Mouse (Mus musculus): ENCODE measurements around the gene Csmd2.

DNA sequence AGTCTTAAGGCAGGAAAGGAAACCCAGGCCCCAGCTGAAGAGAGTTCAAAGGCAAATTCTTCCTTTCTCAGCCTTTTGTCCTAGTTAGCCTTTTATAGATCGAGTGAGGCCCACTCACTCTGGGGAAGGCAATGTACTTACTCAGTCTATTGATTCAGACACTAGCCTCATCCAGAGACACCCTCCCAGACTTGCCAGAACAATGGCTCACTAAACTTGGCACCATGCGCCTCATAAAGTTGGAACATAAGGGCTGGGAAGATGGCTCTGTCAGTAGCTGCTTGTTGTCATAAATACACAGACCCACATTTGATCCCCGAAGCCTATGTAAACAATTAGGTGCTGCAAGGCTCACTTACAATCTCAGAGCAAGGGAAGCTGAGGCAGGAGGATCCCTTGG, 104.3 kb downstream of the Csmd2 start:
- TF ChIP-seq CTCF (IDR thresholded peaks at IDR 0.05; ENCODE audit: low read depth, low read length) (no peak), POLR2A (IDR thresholded peaks at IDR 0.05; ENCODE audit: borderline replicate concordance, low read depth, low read length) (no peak)

All from bone marrow macrophage, adult 2 months (primary cell).